Mouse (Mus musculus) midbrain, embryonic 11.5 days (tissue): ENCODE data around the gene Opa3. TPM values are rescaled to one million over a fixed set of nuclear protein-coding genes. Genes with fewer than 3 reads are reported as not detected.

Experiments
- ATAC-seq: fragments of 200-750 bp; cut with Nextera tagmentation; 2 replicates; pipeline ENCODE4 v1.8.0; 2017; ENCODE audit warnings: moderate TSS enrichment, moderate library complexity; ENCODE audit not compliant: low FRiP score
- DNase-seq: peaks from one replicate; pipeline ENCODE4 v3.0.0; 2015; ENCODE audit warnings: low spot score; ENCODE audit errors: missing footprints
- H3K27ac ChIP-seq: fragments of 300-500 bp; sonication (generic); 2 replicates; pipeline ENCODE4 v1.5.1; 2014; ENCODE audit warnings: low read depth, low read length
- H3K27me3 ChIP-seq: fragments of 300-500 bp; sonication (generic); 2 replicates; pipeline ENCODE4 v1.6.1; 2014; ENCODE audit warnings: mild to moderate bottlenecking, low read length, moderate library complexity, mixed read lengths; ENCODE audit not compliant: control insufficient read depth, insufficient read depth
- H3K36me3 ChIP-seq: fragments of 300-500 bp; sonication (generic); 2 replicates; pipeline ENCODE4 v1.6.1; 2014; ENCODE audit warnings: mild to moderate bottlenecking, low read length, moderate library complexity, mixed read lengths; ENCODE audit not compliant: control insufficient read depth, insufficient read depth
- H3K4me1 ChIP-seq: fragments of 300-500 bp; sonication (generic); 2 replicates; pipeline ENCODE4 v1.6.1; 2014; ENCODE audit warnings: low read length; ENCODE audit not compliant: control insufficient read depth, insufficient read depth
- H3K4me2 ChIP-seq: fragments of 300-500 bp; sonication (generic); 2 replicates; pipeline ENCODE4 v1.6.1; 2014; ENCODE audit warnings: mild to moderate bottlenecking, moderate library complexity
- H3K4me3 ChIP-seq: fragments of 300-500 bp; sonication (generic); 2 replicates; pipeline ENCODE4 v1.5.1; 2014; ENCODE audit warnings: low read depth, low read length
- H3K9ac ChIP-seq: fragments of 300-500 bp; sonication (generic); 2 replicates; pipeline ENCODE4 v1.6.1; 2014; ENCODE audit warnings: low read length
- H3K9me3 ChIP-seq: fragments of 300-500 bp; sonication (generic); 2 replicates; pipeline ENCODE4 v1.6.1; 2016; ENCODE audit warnings: low read length; ENCODE audit not compliant: control insufficient read depth
- WGBS: fragments of 180-500 bp; shearing (Covaris S2); extraction: QIAGEN DNeasy Blood & Tissue Kit; methylation state at CpG from one replicate; pipeline ENCODE4 v1.1.7; 2014; 5-methylcytosine and 5-hydroxymethylcytosine counted together
- polyA plus RNA-seq: library from polyadenylated mRNA; unstranded; fragments of >200 nt; fragmentation: Nextera tagmentation; extraction: Ambion mirVana; gene quantifications from 2 replicates; pipeline ENCODE4 v1.2.1, GENCODE M21; 2014

The Opa3 gene
- polyA plus RNA-seq, 1 experiment from 2014 or later, result 44.0 TPM

- ATAC-seq (no peak), DNase-seq (no peak)
- WGBS, result 93% methylated on average over 1 of the region's 1 CpGs
- no peaks in the 10 kb centered on the region for H3K4me1 ChIP-seq
- H3K27me3 ChIP-seq, result no peaks in the 10 kb centered on the region
- H3K36me3 ChIP-seq, result peaks cover 6% of the 10 kb centered on the region; the same call in 1 of the 2 replicates
- no peaks in the 10 kb centered on the region for H3K9me3 ChIP-seq
- H3K4me2 ChIP-seq, result no peak overlapping the region
- no peak overlapping the region for H3K27ac ChIP-seq
- H3K9ac ChIP-seq, result no peak overlapping the region
- no peak overlapping the region for H3K4me3 ChIP-seq
These were observed 18.7 kb downstream of the Opa3 start for GRCm38 (mm10) chr7:19246855-19247254.

GRCm38 (mm10) chr7:19247511-19247910, 19.4 kb downstream of the Opa3 start:
- no peak for ATAC-seq
- no peak overlapping the region for H3K27ac ChIP-seq
- H3K9me3 ChIP-seq, result no peaks in the 10 kb centered on the region
- no peak overlapping the region for H3K4me2 ChIP-seq
- no peaks in the 10 kb centered on the region for H3K4me1 ChIP-seq
- H3K9ac ChIP-seq, result no peak overlapping the region
- H3K27me3 ChIP-seq, result no peaks in the 10 kb centered on the region
- WGBS, result 96% methylated on average over 2 of the region's 2 CpGs
- peaks cover 6% of the 10 kb centered on the region; the same call in 1 of the 2 replicates for H3K36me3 ChIP-seq
- H3K4me3 ChIP-seq, result no peak overlapping the region
- DNase-seq, result no peak

GRCm38 (mm10) chr7:19252078-19252477, 23.9 kb downstream of the Opa3 start:
- DNase-seq (no peak), ATAC-seq (no peak)
- no peak overlapping the region for H3K27ac ChIP-seq
- H3K4me2 ChIP-seq, result no peak overlapping the region
- 83% methylated on average over 4 of the region's 4 CpGs for WGBS
- H3K9ac ChIP-seq, result no peak overlapping the region
- H3K4me1 ChIP-seq, result no peaks in the 10 kb centered on the region
- no peaks in the 10 kb centered on the region for H3K27me3 ChIP-seq
- no peaks in the 10 kb centered on the region for H3K9me3 ChIP-seq
- H3K4me3 ChIP-seq, result no peak overlapping the region
- H3K36me3 ChIP-seq, result no peaks in the 10 kb centered on the region; the same call in 1 of the 2 replicates

DNA sequence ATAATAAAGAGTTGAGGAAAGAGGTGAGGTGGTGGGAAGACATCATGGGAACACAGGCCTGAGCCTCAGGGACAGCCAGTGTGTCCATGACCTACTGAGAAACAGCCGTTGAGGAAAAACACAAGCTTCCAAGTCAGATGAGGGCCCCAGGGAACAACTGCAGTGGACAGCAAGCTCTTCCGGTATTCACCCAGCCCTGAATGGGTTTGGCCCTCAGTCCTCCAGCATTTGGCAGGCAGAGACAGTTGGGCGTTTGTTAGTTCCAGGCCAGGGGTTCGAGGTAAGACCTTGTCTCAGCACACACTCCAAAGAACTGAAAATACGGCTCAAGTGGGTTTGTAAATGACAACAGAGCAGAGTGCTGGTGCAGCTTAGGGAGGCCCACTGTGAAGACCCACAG, 25.3 kb downstream of the Opa3 start:
- Histone ChIP-seq H3K9me3 (no peaks in the 10 kb centered on the region), H3K36me3 (peaks cover 2% of the 10 kb centered on the region), H3K4me1 (no peaks in the 10 kb centered on the region), H3K9ac (no peak overlapping the region), H3K27me3 (no peaks in the 10 kb centered on the region), H3K4me3 (no peak overlapping the region), H3K27ac (no peak overlapping the region), H3K4me2 (no peak overlapping the region)
- WGBS, result 70% methylated on average over 5 of the region's 5 CpGs
- ATAC-seq (no peak), DNase-seq (no peak)

DNA sequence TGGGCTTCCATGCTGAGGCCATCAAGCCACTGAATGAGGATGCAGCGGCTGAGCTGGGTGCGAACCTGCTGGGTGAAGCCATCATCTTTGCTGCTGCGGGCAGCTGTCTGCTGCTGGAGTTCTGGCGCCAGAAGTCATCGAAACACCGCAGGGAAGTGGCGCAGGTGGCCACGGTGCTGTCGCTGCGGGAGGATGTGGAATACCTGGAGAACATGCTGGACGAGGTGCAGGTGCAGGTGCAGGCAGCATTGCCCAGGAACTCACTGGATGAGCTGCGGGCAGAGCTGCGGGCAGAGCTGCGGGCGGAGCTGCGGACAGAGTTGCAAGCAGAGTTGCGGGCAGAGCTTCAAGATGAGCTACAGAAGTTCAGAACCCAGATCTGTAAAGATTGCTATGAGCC, 27.3 kb downstream of the Opa3 start:
- H3K9ac ChIP-seq, result no peak overlapping the region
- no peak overlapping the region for H3K4me2 ChIP-seq
- no peaks in the 10 kb centered on the region for H3K27me3 ChIP-seq
- H3K4me1 ChIP-seq, result no peaks in the 10 kb centered on the region
- DNase-seq (no peak), ATAC-seq (no peak)
- H3K9me3 ChIP-seq, result no peaks in the 10 kb centered on the region
- peaks cover 7% of the 10 kb centered on the region; the same call in 1 of the 2 replicates for H3K36me3 ChIP-seq
- H3K27ac ChIP-seq, result no peak overlapping the region
- no peak overlapping the region for H3K4me3 ChIP-seq
- 88% methylated on average over 17 of the region's 17 CpGs for WGBS

DNA sequence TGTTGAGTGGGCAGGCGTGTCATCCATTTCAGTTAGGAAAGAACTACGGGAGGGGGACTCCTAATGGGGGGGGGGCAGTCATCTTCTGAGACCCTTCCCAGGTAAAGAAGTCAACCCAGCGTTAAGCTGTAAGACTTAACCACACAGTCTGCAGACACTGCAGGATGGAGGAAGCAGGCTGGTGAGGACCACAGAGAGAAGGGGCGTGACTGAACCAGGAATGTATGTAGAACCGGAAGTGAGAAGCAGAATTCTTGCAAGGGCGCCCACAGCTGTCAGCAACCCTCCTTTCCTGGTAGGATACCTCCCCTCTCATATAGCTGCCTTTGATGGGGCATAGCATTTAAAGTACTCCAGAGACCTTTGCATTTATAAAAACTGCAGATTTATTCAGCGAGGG, 28.4 kb downstream of the Opa3 start:
- WGBS, result 93% methylated on average over 7 of the region's 7 CpGs
- H3K9ac ChIP-seq, result no peak overlapping the region

GRCm38 (mm10) chr7:19257390-19258022, 29.4 kb downstream of the Opa3 start:
- H3K36me3 ChIP-seq, result peaks cover 7% of the 10 kb centered on the region; the same call in 1 of the 2 replicates
- H3K9ac ChIP-seq, result no peak overlapping the region
- no peaks in the 10 kb centered on the region for H3K4me1 ChIP-seq
- WGBS, result 35% methylated on average over 11 of the region's 11 CpGs
- DNase-seq (peak; percentile 83), ATAC-seq (peak; percentile 79)
- H3K4me3 ChIP-seq, result no peak overlapping the region
- no peak overlapping the region for H3K27ac ChIP-seq
- no peaks in the 10 kb centered on the region for H3K27me3 ChIP-seq
- no peak overlapping the region for H3K4me2 ChIP-seq
- H3K9me3 ChIP-seq, result no peaks in the 10 kb centered on the region

More for the DNA sequence above, 28.4 kb downstream of the Opa3 start:
- Histone ChIP-seq H3K4me1 (no peaks in the 10 kb centered on the region), H3K27me3 (no peaks in the 10 kb centered on the region), H3K4me2 (no peak overlapping the region), H3K4me3 (no peak overlapping the region), H3K27ac (no peak overlapping the region), H3K9me3 (no peaks in the 10 kb centered on the region), H3K36me3 (peaks cover 7% of the 10 kb centered on the region; the same call in 1 of the 2 replicates)
- DNase-seq (no peak), ATAC-seq (no peak)

- DNase-seq, result no peak
These were observed 30.2 kb downstream of the Opa3 start for GRCm38 (mm10) chr7:19258336-19258735.

DNA sequence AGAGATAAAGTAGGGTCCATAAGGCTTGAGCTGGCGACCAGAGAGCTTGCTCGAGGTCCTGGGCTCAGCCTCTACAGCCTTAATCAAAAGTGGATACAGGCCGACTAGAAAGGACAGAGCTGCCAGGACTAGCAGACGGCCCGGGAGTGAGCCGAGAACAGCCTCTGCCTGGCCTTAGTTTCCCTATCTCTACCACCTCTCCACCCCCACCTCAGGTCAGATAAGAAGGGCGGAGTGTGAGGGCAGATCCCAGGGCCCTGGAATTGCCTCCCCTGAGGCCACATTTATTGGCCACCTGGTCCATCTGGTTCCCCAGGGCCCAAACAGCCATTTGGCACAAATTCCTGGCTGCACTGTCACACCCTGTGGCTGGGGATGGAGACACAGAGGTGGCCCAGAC, 37.0 kb downstream of the Opa3 start:
- H3K27me3 ChIP-seq, result no peaks in the 10 kb centered on the region
- no peaks in the 10 kb centered on the region for H3K9me3 ChIP-seq
- peaks cover 12% of the 10 kb centered on the region for H3K36me3 ChIP-seq
- H3K4me2 ChIP-seq, result no peak overlapping the region
- H3K9ac ChIP-seq, result no peak overlapping the region
- no peak for DNase-seq
- peaks cover 7% of the 10 kb centered on the region for H3K4me1 ChIP-seq
- H3K4me3 ChIP-seq, result no peak overlapping the region
- ATAC-seq, result no peak
- WGBS, result 88% methylated on average over 7 of the region's 7 CpGs
- H3K27ac ChIP-seq, result no peak overlapping the region

More at GRCm38 (mm10) chr7:19258336-19258735, 30.2 kb downstream of the Opa3 start:
- H3K4me3 ChIP-seq, result no peak overlapping the region
- no peak for ATAC-seq
- H3K4me1 ChIP-seq, result no peaks in the 10 kb centered on the region
- no peak overlapping the region for H3K9ac ChIP-seq
- no peaks in the 10 kb centered on the region for H3K27me3 ChIP-seq
- H3K4me2 ChIP-seq, result no peak overlapping the region
- peaks cover 10% of the 10 kb centered on the region for H3K36me3 ChIP-seq
- H3K27ac ChIP-seq, result no peak overlapping the region
- WGBS, result 75% methylated on average over 3 of the region's 3 CpGs
- H3K9me3 ChIP-seq, result no peaks in the 10 kb centered on the region
